Mouse (Mus musculus) monocyte, adult 2 months (primary cell): ENCODE results near the gene Cdk17.

Experiments used
- DNase-seq, 2 experiments: peaks; one replicate each; pipeline ENCODE4 v3.0.0; 2022; ENCODE audit warnings: low spot score in 2 of 2, low read depth in 1 of 2

Gene Cdk17

GRCm38 (mm10) chr10:93281092-93281491 is 120.4 kb downstream of the Cdk17 start:
- DNase-seq = no peak

GRCm38 (mm10) chr10:93282526-93282964 is 121.9 kb downstream of the Cdk17 start:
- DNase-seq = no peak

- no peak for DNase-seq
Observed at GRCm38 (mm10) chr10:93283258-93283657, 122.6 kb downstream of the Cdk17 start.

GRCm38 (mm10) chr10:93285489-93285888 is 124.8 kb downstream of the Cdk17 start:
- no peak for DNase-seq

- no peak for DNase-seq
Observed at GRCm38 (mm10) chr10:93287551-93288145, 127.0 kb downstream of the Cdk17 start.

- DNase-seq = no peak
Observed at GRCm38 (mm10) chr10:93288336-93288735, 127.7 kb downstream of the Cdk17 start.

GRCm38 (mm10) chr10:93289404-93289803 is 128.7 kb downstream of the Cdk17 start:
- DNase-seq = no peak

GRCm38 (mm10) chr10:93291352-93291751 is 130.7 kb downstream of the Cdk17 start:
- no peak for DNase-seq

- DNase-seq = peak in 1 of 2 experiments; percentile 47
Observed at GRCm38 (mm10) chr10:93291843-93292242, 131.2 kb downstream of the Cdk17 start.

- DNase-seq = no peak
Observed at GRCm38 (mm10) chr10:93293621-93294020, 132.9 kb downstream of the Cdk17 start.

- no peak for DNase-seq
Observed at GRCm38 (mm10) chr10:93294547-93295219, 134.0 kb downstream of the Cdk17 start.

- no peak for DNase-seq
Observed at GRCm38 (mm10) chr10:93297774-93298173, 137.1 kb downstream of the Cdk17 start.

GRCm38 (mm10) chr10:93298208-93298607 is 137.5 kb downstream of the Cdk17 start:
- no peak for DNase-seq

- DNase-seq = no peak
Observed at GRCm38 (mm10) chr10:93301831-93302230, 141.2 kb downstream of the Cdk17 start.

- DNase-seq = no peak
Observed at GRCm38 (mm10) chr10:93303231-93303630, 142.6 kb downstream of the Cdk17 start.

- DNase-seq = no peak
Observed at GRCm38 (mm10) chr10:93305946-93306345, 145.3 kb downstream of the Cdk17 start.

- no peak for DNase-seq
Observed at GRCm38 (mm10) chr10:93306367-93306766, 145.7 kb downstream of the Cdk17 start.

- peak; percentile 6 to 14 for DNase-seq
Observed at GRCm38 (mm10) chr10:93309131-93309933, 148.7 kb downstream of the Cdk17 start.

GRCm38 (mm10) chr10:93309934-93310621 is 149.4 kb downstream of the Cdk17 start:
- peak in 1 of 2 experiments; percentile 1 for DNase-seq

GRCm38 (mm10) chr10:93310721-93311411 is 150.2 kb downstream of the Cdk17 start, which contains the start of gene Elk3:
Gene Elk3, minus strand, starts transcription at chr10:93311135.
- DNase-seq = no peak

GRCm38 (mm10) chr10:93311576-93311975 is 150.9 kb downstream of the Cdk17 start:
- DNase-seq = no peak
